Mouse (Mus musculus) lung, adult 2 months (tissue): ENCODE measurements around the gene Mb21d2. TPM values are rescaled to one million over a fixed set of nuclear protein-coding genes. Genes with fewer than 3 reads are reported as not detected.

Experiments used
- DNase-seq: peaks from one replicate; pipeline ENCODE4 v3.0.0; 2022
- H3K4me1 ChIP-seq: fragments of 200-500 bp; 2 replicates; pipeline ENCODE4 v1.6.1; 2011; ENCODE audit warnings: low read length; ENCODE audit not compliant: control insufficient read depth, insufficient read depth
- H3K4me3 ChIP-seq: fragments of 200-500 bp; replicated peaks from 2 replicates; pipeline ENCODE3; 2011; ENCODE audit warnings: low read depth, mild to moderate bottlenecking, control low read depth, low read length; ENCODE audit errors: extremely low read depth
- CTCF ChIP-seq: fragments of 200-500 bp; IDR thresholded peaks from 2 replicates; pipeline ENCODE4 v1.5.1; 2011; ENCODE audit warnings: mild to moderate bottlenecking, low read length, control low read depth; ENCODE audit not compliant: insufficient read depth
- POLR2A ChIP-seq: fragments of 200-500 bp; IDR thresholded peaks from 2 replicates; pipeline ENCODE4 v1.6.1; 2011; ENCODE audit warnings: low read depth, mild to moderate bottlenecking, control low read depth, low read length, borderline replicate concordance; ENCODE audit errors: extremely low read depth
- WGBS: fragments of 180-500 bp; shearing (Covaris S2); methylation state at CpG from one replicate; pipeline ENCODE4 v1.1.7; 2018; 5-methylcytosine and 5-hydroxymethylcytosine counted together
- polyA plus RNA-seq: library from polyadenylated mRNA; depleted of rRNA; stranded (reverse); fragments of >200 nt; gene quantifications from 2 replicates; pipeline ENCODE4 v1.2.3, GENCODE M21; 2012

The Mb21d2 gene
- polyA plus RNA-seq, 1 experiment = 8.3 TPM

DNA sequence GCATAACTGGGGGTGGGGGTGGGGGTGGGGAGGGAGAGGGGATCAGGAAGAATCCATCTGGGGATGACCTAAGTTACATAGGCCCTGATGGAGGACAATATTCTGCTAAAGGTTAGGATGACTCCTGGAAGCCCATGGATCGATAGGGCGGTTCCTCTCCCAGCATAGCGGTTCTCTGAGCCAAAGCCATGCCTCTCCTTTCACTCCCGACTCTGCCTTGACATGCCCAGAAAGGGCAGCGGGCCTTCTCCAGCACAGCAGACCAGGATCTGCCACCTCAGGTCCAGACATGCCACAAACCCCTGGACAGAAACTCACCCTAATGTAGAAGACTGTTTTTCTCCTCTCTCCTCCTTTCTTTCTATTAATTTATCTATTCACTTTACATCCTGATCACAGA lies 44.8 kb downstream of the Mb21d2 start:
- no peak for DNase-seq
- WGBS = 85% methylated on average over 5 of the region's 5 CpGs
- TF ChIP-seq CTCF (no peak), POLR2A (no peak)
- Histone ChIP-seq H3K4me1 (peaks cover 7% of the 10 kb centered on the region; the same call in 1 of the 2 replicates), H3K4me3 (no peak overlapping the region)

DNA sequence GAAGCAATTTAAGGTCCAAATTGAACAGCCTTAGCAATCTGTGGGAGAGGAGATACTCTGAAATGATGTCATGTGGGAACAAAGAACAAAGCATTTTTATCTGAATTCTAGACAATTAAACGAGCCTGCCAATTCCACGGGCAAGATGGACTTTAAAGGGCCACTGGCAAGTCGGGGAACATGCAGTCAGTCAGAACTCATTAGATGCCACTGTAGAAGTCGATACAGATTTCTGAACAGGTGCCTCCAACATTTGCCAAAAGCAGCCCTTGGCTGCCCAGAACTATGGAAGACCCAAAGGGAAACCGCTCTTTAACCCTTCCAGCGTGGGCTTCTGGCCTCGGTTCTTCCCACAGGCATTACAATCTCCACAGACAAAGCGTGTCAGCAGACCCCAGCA lies 45.8 kb downstream of the Mb21d2 start:
- DNase-seq = no peak
- Histone ChIP-seq H3K4me3 (no peak overlapping the region), H3K4me1 (peaks cover 7% of the 10 kb centered on the region; the same call in 1 of the 2 replicates)
- 73% methylated on average over 8 of the region's 8 CpGs for WGBS
- TF ChIP-seq CTCF (no peak), POLR2A (no peak)

- DNase-seq = no peak
- H3K4me3 ChIP-seq = no peak overlapping the region
- H3K4me1 ChIP-seq = peaks cover 7% of the 10 kb centered on the region; the same call in 1 of the 2 replicates
- 35% methylated on average over 21 of the region's 21 CpGs for WGBS
- TF ChIP-seq POLR2A (no peak), CTCF (no peak)
Measured at GRCm38 (mm10) chr16:28882687-28883428, 46.6 kb downstream of the Mb21d2 start.

DNA sequence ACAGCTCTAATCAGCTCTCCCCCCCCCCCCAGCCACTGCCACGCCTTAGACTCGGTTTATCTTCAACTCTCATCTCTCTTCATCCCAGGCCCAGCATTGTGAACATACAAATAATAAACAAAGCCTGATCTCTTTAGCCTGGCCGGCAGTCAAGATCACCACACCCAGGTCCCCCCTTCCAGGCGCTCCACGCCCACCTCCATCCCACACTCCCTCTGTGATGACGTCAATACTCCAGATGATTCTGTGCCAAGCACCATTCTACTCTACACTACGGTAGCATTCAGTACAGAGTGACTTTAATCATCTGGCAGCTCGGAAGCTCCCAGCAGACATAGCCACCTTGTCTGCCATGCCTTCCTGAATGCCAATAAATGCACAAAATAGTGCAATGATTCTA lies 47.7 kb downstream of the Mb21d2 start:
- WGBS = 20% methylated on average over 8 of the region's 8 CpGs
- Histone ChIP-seq H3K4me3 (no peak overlapping the region), H3K4me1 (peaks cover 7% of the 10 kb centered on the region; the same call in 1 of the 2 replicates)
- TF ChIP-seq CTCF = no peak
- no peak for TF ChIP-seq POLR2A
- DNase-seq = peak; percentile 23

GRCm38 (mm10) chr16:28880756-28881155 lies 48.7 kb downstream of the Mb21d2 start:
- DNase-seq = no peak
- 18% methylated on average over 8 of the region's 8 CpGs for WGBS
- H3K4me1 ChIP-seq = peaks cover 7% of the 10 kb centered on the region; the same call in 1 of the 2 replicates
- H3K4me3 ChIP-seq = no peak overlapping the region
- TF ChIP-seq CTCF (no peak), POLR2A (no peak)

- TF ChIP-seq CTCF (no peak), POLR2A (no peak)
- 45% methylated on average over 8 of the region's 8 CpGs for WGBS
- peaks cover 7% of the 10 kb centered on the region; the same call in 1 of the 2 replicates for H3K4me1 ChIP-seq
- DNase-seq = no peak
- H3K4me3 ChIP-seq = no peak overlapping the region
Measured at GRCm38 (mm10) chr16:28880307-28880681, 49.2 kb downstream of the Mb21d2 start.

DNA sequence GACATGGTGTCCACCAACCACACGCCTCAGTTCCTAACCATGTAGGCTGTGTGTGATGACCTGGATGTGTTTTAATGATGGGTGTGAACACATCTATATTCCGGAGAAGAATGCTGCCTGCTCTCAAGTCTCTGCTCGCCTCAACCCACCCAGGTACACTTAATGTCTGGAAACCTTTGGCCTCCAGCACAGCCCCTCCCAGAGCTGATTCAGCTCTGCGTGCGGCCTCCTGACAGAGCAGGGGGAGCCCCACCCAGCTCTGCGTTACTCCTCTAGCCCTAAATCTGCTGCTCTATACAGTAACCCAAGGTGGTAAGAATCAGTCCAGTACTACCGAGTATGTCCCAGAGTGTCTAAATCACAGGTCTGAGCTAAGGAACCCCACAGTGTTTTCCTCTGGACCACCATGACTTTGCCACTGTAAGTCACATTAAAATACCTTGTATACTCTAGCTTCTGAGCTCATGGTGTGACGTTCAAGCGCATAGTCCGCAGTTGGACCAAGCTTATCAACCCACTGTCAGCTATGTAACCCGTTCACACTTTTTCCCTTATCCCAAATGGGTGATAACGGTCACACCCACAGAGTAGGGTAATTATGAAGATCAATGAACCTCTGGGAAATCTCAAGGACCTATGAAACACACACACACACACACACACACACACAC lies 49.7 kb downstream of the Mb21d2 start:
- Histone ChIP-seq H3K4me1 (peaks cover 7% of the 10 kb centered on the region; the same call in 1 of the 2 replicates), H3K4me3 (no peak overlapping the region)
- TF ChIP-seq CTCF (no peak), POLR2A (no peak)
- WGBS = 87% methylated on average over 12 of the region's 12 CpGs
- no peak for DNase-seq

DNA sequence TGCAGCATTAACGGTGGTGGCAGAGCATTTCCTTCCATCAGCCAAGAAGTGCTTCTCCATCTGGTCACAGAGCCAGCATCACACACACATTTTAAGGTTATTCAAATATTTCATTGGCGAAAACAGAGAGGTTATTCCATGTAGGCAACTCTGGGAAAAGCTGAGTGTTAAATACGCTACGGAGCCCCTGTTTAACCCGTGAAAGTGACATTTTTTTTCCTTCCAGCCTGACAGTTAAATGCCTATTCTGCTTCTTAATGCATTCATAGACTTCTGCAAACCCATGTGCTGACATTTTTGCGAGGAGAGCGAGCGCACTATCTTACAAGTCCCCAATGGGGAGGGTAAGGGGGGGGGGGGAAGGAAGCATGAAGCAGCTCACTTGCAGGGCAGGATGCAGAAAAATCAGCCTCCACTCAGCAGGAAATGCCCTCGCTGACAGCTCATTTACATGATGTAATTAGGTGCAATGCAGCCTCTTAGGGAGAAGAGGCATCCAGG lies 52.3 kb downstream of the Mb21d2 start:
- 58% methylated on average over 9 of the region's 9 CpGs for WGBS
- TF ChIP-seq POLR2A = no peak
- TF ChIP-seq CTCF = no peak
- no peak overlapping the region for H3K4me3 ChIP-seq
- no peak for DNase-seq
- peaks cover 3% of the 10 kb centered on the region; the same call in 1 of the 2 replicates for H3K4me1 ChIP-seq

DNA sequence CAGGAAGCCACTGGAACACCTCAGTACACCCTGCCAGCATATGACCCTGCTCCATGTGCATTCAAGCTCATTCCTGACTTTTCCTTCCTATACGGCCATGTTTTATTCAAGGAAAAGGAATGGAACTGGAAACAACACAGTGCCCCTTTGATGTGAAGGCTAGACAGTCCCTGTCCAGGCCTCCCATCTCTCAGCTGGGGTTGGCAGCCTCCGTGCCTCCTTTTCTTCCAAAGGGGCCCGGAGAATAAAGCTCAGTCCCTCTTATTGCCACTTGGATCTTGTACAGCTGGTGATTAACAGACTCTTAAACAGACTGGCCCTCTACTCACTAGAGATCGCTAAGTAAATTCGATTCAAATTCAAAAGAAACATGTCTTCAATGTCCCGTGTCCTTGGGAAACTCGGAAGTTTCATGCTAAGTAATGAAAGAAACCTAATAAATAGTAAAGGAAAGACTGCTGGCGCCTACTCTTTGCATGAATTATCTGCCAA lies 56.0 kb downstream of the Mb21d2 start:
- no peak for DNase-seq
- Histone ChIP-seq H3K4me3 (no peak overlapping the region), H3K4me1 (no peaks in the 10 kb centered on the region)
- TF ChIP-seq CTCF (no peak), POLR2A (no peak)
- WGBS = 73% methylated on average over 8 of the region's 8 CpGs
